Mouse (Mus musculus): Measurements from ENCODE around the gene Pdpk1.

DNA sequence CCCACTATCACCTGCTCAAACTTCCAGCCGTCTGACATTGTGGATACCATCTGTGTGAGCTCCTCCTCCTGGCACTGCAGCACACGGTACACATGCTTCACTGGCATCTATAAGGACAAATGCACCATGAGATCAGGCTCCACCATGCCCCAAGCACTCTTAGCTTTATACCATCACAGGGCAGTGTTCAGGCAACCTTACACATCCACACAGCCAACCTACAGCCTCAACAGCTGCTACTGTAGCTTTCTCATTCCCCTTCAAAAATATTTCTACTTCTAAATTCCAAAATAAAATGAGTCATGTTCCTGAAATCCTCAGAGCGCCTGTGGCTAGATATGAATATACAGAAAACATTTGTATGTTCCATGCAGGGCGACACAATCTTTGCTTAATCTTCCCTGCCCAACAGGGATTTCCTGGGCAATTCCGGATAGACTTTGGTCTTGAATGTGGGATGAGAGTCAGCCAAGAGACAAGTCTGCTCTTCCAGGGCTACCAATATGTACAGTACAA lies 92.9 kb downstream of the Pdpk1 start:
- TF ChIP-seq CTCF (IDR thresholded peaks at IDR 0.05; ENCODE audit: low read depth) (no peak), EP300 (IDR thresholded peaks at IDR 0.05; ENCODE audit: low read depth) (no peak)
